Mouse (Mus musculus) forebrain, embryonic 13.5 days (tissue): Measurements from ENCODE around the gene Gm20671. TPM values are rescaled to one million over a fixed set of nuclear protein-coding genes. Genes with fewer than 3 reads are reported as not detected.
"Not testable (repeated sequence)": the region's sequence is repeated elsewhere in the genome, so short reads cannot be mapped to it uniquely, and the experiment has no call there.

ENCODE experiments used
- ATAC-seq: fragments of 200-750 bp; cut with Nextera tagmentation; 2 replicates; pipeline ENCODE4 v1.8.0; 2017
- H3K27ac ChIP-seq: fragments of 300-500 bp; sonication (generic); 2 replicates; pipeline ENCODE4 v1.5.1; 2015; ENCODE audit warnings: inconsistent platforms, mild to moderate bottlenecking, moderate library complexity
- H3K27me3 ChIP-seq: fragments of 300-500 bp; sonication (generic); 2 replicates; pipeline ENCODE4 v1.6.1; 2015; ENCODE audit warnings: mild to moderate bottlenecking, inconsistent platforms
- H3K36me3 ChIP-seq: fragments of 300-500 bp; sonication (generic); 2 replicates; pipeline ENCODE4 v1.6.1; 2015; ENCODE audit warnings: mild to moderate bottlenecking, inconsistent platforms; ENCODE audit not compliant: poor library complexity, severe bottlenecking
- H3K4me1 ChIP-seq: fragments of 300-500 bp; sonication (generic); 2 replicates; pipeline ENCODE4 v1.6.1; 2015; ENCODE audit warnings: inconsistent platforms
- H3K4me2 ChIP-seq: fragments of 300-500 bp; sonication (generic); 2 replicates; pipeline ENCODE4 v1.6.1; 2015; ENCODE audit warnings: inconsistent platforms, mild to moderate bottlenecking, moderate library complexity
- H3K4me3 ChIP-seq: fragments of 300-500 bp; sonication (generic); 2 replicates; pipeline ENCODE4 v1.5.1; 2015; ENCODE audit warnings: mild to moderate bottlenecking, inconsistent platforms
- H3K9ac ChIP-seq: fragments of 300-500 bp; sonication (generic); 2 replicates; pipeline ENCODE4 v1.6.1; 2015; ENCODE audit warnings: mild to moderate bottlenecking, inconsistent platforms
- H3K9me3 ChIP-seq: fragments of 300-500 bp; sonication (generic); replicated peaks from 2 replicates; pipeline ENCODE4 v1.6.1; 2016; ENCODE audit warnings: inconsistent platforms
- WGBS: fragments of 180-500 bp; shearing (Covaris S2); methylation state at CpG from one replicate; pipeline ENCODE4 v1.1.7; 2015; 5-methylcytosine and 5-hydroxymethylcytosine counted together
- polyA plus RNA-seq: library from polyadenylated mRNA; unstranded; fragments of >200 nt; fragmentation: Nextera tagmentation; extraction: Ambion mirVana; gene quantifications from 2 replicates; pipeline ENCODE4 v1.2.1, GENCODE M21; 2015

Gene Gm20671
- polyA plus RNA-seq, 1 experiment from 2014 or later: not detected

GRCm38 (mm10) chr5:32745705-32746655 lies 80.9 kb downstream of the Gm20671 start:
- 13% methylated on average over 10 of the region's 10 CpGs for whole genome bisulfite sequencing
- Histone ChIP-seq H3K27me3 (no peaks in the 10 kb centered on the region), H3K9ac (no peak overlapping the region), H3K9me3 (no peaks in the 10 kb centered on the region), H3K4me3 (no peak overlapping the region), H3K36me3 (no peaks in the 10 kb centered on the region), H3K4me2 (peak overlapping the region; percentile 40), H3K4me1 (peaks cover 23% of the 10 kb centered on the region), H3K27ac (no peak overlapping the region)
- ATAC-seq: peak; percentile 25

GRCm38 (mm10) chr5:32742149-32742548 lies 84.8 kb downstream of the Gm20671 start:
- no peaks in the 10 kb centered on the region for H3K27me3 ChIP-seq
- H3K4me1 ChIP-seq: peaks cover 26% of the 10 kb centered on the region
- peak overlapping the region; percentile 76 for H3K27ac ChIP-seq
- peak overlapping the region; percentile 37; the same call in 1 of the 2 replicates for H3K9ac ChIP-seq
- peak; percentile 65 for ATAC-seq
- WGBS: 51% methylated on average over 9 of the region's 9 CpGs
- H3K36me3 ChIP-seq: no peaks in the 10 kb centered on the region; the same call in 1 of the 2 replicates
- H3K4me3 ChIP-seq: no peak overlapping the region
- no peaks in the 10 kb centered on the region for H3K9me3 ChIP-seq
- H3K4me2 ChIP-seq: peak overlapping the region; percentile 20; the same call in 1 of the 2 replicates

DNA sequence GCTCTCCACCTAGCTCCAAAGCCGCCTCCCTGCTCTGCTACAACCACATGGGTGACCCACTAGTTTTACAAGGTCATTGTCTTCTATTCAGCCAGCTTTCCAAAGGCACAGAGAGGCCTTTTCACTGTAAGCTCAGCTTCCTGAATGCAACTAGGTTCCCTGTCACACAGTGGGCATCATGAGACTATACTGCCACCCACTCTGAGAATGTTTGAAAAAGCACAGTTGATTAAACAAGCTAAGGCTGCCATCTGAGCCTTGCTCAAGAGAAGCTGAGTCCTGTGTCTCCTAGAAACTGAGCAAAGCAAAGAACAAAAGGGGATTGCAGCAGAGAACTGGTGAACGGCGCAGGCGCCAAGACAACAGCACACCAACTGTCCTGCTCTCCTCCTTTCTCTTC lies 85.5 kb downstream of the Gm20671 start:
- H3K27ac ChIP-seq: peak overlapping the region; percentile 76
- not testable (repeated sequence) for H3K36me3 ChIP-seq, H3K9ac ChIP-seq, H3K27me3 ChIP-seq, H3K4me3 ChIP-seq, H3K9me3 ChIP-seq
- H3K4me1 ChIP-seq: peaks cover 24% of the 10 kb centered on the region
- H3K4me2 ChIP-seq: peak overlapping the region; percentile 20; the same call in 1 of the 2 replicates
- WGBS: 52% methylated on average over 4 of the region's 4 CpGs
- ATAC-seq: peak; percentile 54

- peak overlapping the region; percentile 48 for H3K27ac ChIP-seq
- ATAC-seq, H3K4me2 ChIP-seq, H3K9me3 ChIP-seq, H3K4me3 ChIP-seq, H3K36me3 ChIP-seq, H3K27me3 ChIP-seq, H3K9ac ChIP-seq: not testable (repeated sequence)
- H3K4me1 ChIP-seq: peaks cover 19% of the 10 kb centered on the region
- WGBS: 78% methylated on average over 8 of the region's 8 CpGs
Measured at GRCm38 (mm10) chr5:32740850-32741249, 86.1 kb downstream of the Gm20671 start.

DNA sequence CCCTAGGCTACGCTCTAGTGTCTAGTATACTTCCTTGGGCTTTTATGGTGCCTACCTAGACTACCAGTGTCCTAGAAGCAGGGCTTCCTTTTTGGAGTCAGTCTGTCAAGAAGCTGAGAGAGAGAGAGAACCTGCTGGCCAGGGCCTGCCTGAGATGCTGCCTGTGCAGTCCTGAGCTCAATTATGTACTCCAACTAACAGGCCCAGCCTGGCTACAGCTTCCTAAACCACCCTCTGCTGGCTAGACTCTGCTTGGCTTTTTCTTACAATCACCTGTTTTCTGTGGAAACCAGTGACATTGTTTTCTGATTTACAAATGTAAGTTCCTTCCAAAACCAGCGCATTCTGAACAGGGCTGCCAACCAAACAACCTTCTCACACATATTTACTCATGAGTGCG lies 86.8 kb downstream of the Gm20671 start:
- H3K4me3 ChIP-seq: no peak overlapping the region
- H3K4me2 ChIP-seq: no peak overlapping the region
- H3K4me1 ChIP-seq: peaks cover 19% of the 10 kb centered on the region
- 98% methylated on average over 3 of the region's 3 CpGs for WGBS
- H3K36me3 ChIP-seq: peaks cover 8% of the 10 kb centered on the region
- H3K9ac ChIP-seq: no peak overlapping the region
- H3K27ac ChIP-seq: no peak overlapping the region
- H3K9me3 ChIP-seq: no peaks in the 10 kb centered on the region
- no peaks in the 10 kb centered on the region for H3K27me3 ChIP-seq
- ATAC-seq: no peak

- peak; percentile 43; the same call in 1 of the 2 replicates for ATAC-seq
- H3K4me1 ChIP-seq: peaks cover 10% of the 10 kb centered on the region; the same call in 1 of the 2 replicates
- not testable (repeated sequence) for H3K9me3 ChIP-seq, H3K4me3 ChIP-seq, H3K9ac ChIP-seq, H3K4me2 ChIP-seq, H3K27me3 ChIP-seq, H3K27ac ChIP-seq
- peaks cover 21% of the 10 kb centered on the region for H3K36me3 ChIP-seq
- WGBS: 95% methylated on average over 3 of the region's 3 CpGs
Measured at GRCm38 (mm10) chr5:32736770-32737169, 90.1 kb downstream of the Gm20671 start.

DNA sequence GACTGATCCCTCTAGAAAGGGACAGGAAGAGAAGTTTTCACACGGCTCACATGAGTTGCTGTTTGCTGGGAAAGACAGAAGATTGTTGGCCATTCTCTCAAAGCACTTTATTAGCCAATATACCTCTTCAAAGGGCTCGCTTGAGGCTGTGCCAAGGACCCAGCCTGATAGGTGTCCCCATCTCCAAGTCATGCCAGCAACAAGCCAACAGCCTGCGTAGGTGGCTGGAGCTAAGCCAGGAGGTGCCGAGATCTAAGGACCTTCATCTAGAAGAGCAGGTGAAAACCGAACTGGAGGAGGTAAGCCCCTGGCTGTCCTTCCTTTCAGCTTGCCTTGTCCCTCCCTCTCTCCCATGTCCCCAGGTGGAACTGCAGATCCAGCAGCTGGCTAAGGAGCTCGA lies 91.1 kb downstream of the Gm20671 start:
- Histone ChIP-seq H3K9me3 (no peaks in the 10 kb centered on the region), H3K4me2 (no peak overlapping the region), H3K36me3 (peaks cover 21% of the 10 kb centered on the region), H3K4me3 (no peak overlapping the region), H3K27me3 (no peaks in the 10 kb centered on the region), H3K9ac (no peak overlapping the region), H3K4me1 (0 out of 2 replicates have a peak, but pooled peaks cover under 1% of the 10 kb centered on the region), H3K27ac (no peak overlapping the region)
- no peak for ATAC-seq
- 91% methylated on average over 6 of the region's 6 CpGs for WGBS

DNA sequence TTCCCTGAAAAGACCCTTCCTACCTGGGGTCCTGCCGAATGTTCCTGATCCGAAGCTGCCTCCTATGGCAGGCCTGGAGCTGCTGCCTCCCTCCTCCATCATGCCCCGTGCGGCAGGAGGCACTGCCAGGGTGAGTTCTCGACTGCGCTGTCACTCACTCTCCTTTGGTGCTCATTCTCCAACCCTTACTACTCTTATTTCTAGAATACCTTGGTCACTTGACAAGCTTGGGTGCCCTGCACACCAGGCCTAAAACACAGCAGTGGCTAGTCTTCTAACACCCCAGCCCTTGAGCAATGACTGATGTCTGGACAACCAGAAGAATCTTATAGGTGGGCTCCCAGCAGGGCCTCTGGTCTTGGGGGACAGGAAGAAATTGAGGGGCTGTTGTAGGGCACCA lies 93.0 kb downstream of the Gm20671 start:
- 95% methylated on average over 6 of the region's 6 CpGs for WGBS
- not testable (repeated sequence) for H3K4me1 ChIP-seq, H3K27me3 ChIP-seq, H3K9ac ChIP-seq, H3K9me3 ChIP-seq, H3K27ac ChIP-seq, H3K4me3 ChIP-seq, H3K4me2 ChIP-seq
- peaks cover 25% of the 10 kb centered on the region for H3K36me3 ChIP-seq
- ATAC-seq: 0 out of 2 replicates have a peak, but pooled peaks have one; percentile 27

GRCm38 (mm10) chr5:32728851-32729250 lies 98.1 kb downstream of the Gm20671 start:
- H3K36me3 ChIP-seq: peaks cover 10% of the 10 kb centered on the region; the same call in 1 of the 2 replicates
- H3K4me2 ChIP-seq: no peak overlapping the region
- ATAC-seq: no peak
- no peaks in the 10 kb centered on the region for H3K4me1 ChIP-seq
- WGBS: 93% methylated on average over 8 of the region's 8 CpGs
- H3K9me3 ChIP-seq: no peaks in the 10 kb centered on the region
- no peaks in the 10 kb centered on the region for H3K27me3 ChIP-seq
- no peak overlapping the region for H3K27ac ChIP-seq
- no peak overlapping the region for H3K9ac ChIP-seq
- H3K4me3 ChIP-seq: no peak overlapping the region

- Histone ChIP-seq H3K9me3 (no peaks in the 10 kb centered on the region), H3K4me3 (no peak overlapping the region), H3K4me2 (no peak overlapping the region), H3K9ac (no peak overlapping the region), H3K36me3 (peaks cover 4% of the 10 kb centered on the region; the same call in 1 of the 2 replicates), H3K27ac (no peak overlapping the region), H3K27me3 (no peaks in the 10 kb centered on the region), H3K4me1 (no peaks in the 10 kb centered on the region)
- no peak for ATAC-seq
- WGBS: 94% methylated on average over 7 of the region's 7 CpGs
Measured at GRCm38 (mm10) chr5:32728300-32728699, 98.6 kb downstream of the Gm20671 start.

GRCm38 (mm10) chr5:32725397-32725796 lies 101.5 kb downstream of the Gm20671 start:
- H3K4me3 ChIP-seq, H3K4me1 ChIP-seq, H3K27ac ChIP-seq, ATAC-seq, H3K27me3 ChIP-seq, H3K4me2 ChIP-seq, H3K36me3 ChIP-seq, H3K9ac ChIP-seq, H3K9me3 ChIP-seq: not testable (repeated sequence)
- WGBS: 71% methylated on average over 3 of the region's 3 CpGs

- no peak overlapping the region for H3K4me2 ChIP-seq
- no peaks in the 10 kb centered on the region for H3K4me1 ChIP-seq
- WGBS: 87% methylated on average over 7 of the region's 7 CpGs
- no peaks in the 10 kb centered on the region for H3K36me3 ChIP-seq
- ATAC-seq: no peak
- no peaks in the 10 kb centered on the region for H3K9me3 ChIP-seq
- no peak overlapping the region for H3K4me3 ChIP-seq
- H3K9ac ChIP-seq: no peak overlapping the region
- no peak overlapping the region for H3K27ac ChIP-seq
- no peaks in the 10 kb centered on the region for H3K27me3 ChIP-seq
Measured at GRCm38 (mm10) chr5:32723981-32724380, 102.9 kb downstream of the Gm20671 start.
